Mouse (Mus musculus): ENCODE measurements around the gene Epn1.

- no peak for TF ChIP-seq CTCF (IDR thresholded peaks at IDR 0.05; ENCODE audit: extremely low read depth, insufficient read length, insufficient replicate concordance, low read depth, low read length)
- no peak for TF ChIP-seq POLR2A (IDR thresholded peaks at IDR 0.05; ENCODE audit: low read depth, low read length)
These were observed 22.5 kb downstream of the Epn1 start for GRCm38 (mm10) chr7:5102564-5102963.
